Mouse (Mus musculus) small intestine, adult 2 months (tissue): ENCODE data around the gene Plekhh3.

Experiments used
- CTCF ChIP-seq: fragments of 200-500 bp; IDR thresholded peaks from 2 replicates; pipeline ENCODE4 v1.5.1; 2012; ENCODE audit warnings: low read depth, mild to moderate bottlenecking, control low read depth, inconsistent platforms, low read length, moderate library complexity, mixed read lengths; ENCODE audit not compliant: insufficient replicate concordance, insufficient read length; ENCODE audit errors: extremely low read depth
- POLR2A ChIP-seq: fragments of 200-500 bp; IDR thresholded peaks from 2 replicates; pipeline ENCODE4 v1.6.1; 2012; ENCODE audit warnings: low read depth, mild to moderate bottlenecking, control low read depth, inconsistent platforms, low read length, moderate library complexity

- TF ChIP-seq CTCF (no peak), POLR2A (no peak)
These were observed 19.2 kb upstream of the Plekhh3 start for GRCm38 (mm10) chr11:101190181-101190912.
